Mouse (Mus musculus): ENCODE measurements around the gene Vmn1r180. TPM values are rescaled to one million over a fixed set of nuclear protein-coding genes. Genes with fewer than 3 reads are reported as not detected.
"Not testable (repeated sequence)": the region's sequence is repeated elsewhere in the genome, so short reads cannot be mapped to it uniquely, and the experiment has no call there.

The Vmn1r180 gene
- polyA plus RNA-seq (2012; rRNA removed) = not detected in 2 replicates

- Histone ChIP-seq H3K4me1 (ENCODE audit: control insufficient read depth, insufficient read depth, low read length) (no peaks in the 10 kb centered on the region), H3K4me3 (ENCODE audit: insufficient read depth, low read length) (no peak within 1 kb of the TSS), H3K27ac (ENCODE audit: insufficient read depth, low read length) (no peak within 1 kb of the TSS)
- TF ChIP-seq CTCF (IDR thresholded peaks at IDR 0.05; ENCODE audit: extremely low read depth, insufficient read depth, low read length) (no peak), POLR2A (IDR thresholded peaks at IDR 0.05; ENCODE audit: extremely low read depth, insufficient read depth, low read length) (no peak)
Observed at GRCm38 (mm10) chr7:23950332-23950731, at the start of gene Vmn1r180. Gene Vmn1r180, plus strand, starts transcription at chr7:23950632.

- no peaks in the 10 kb centered on the region for H3K4me1 ChIP-seq (ENCODE audit: control insufficient read depth, insufficient read depth, low read length)
- no peak for TF ChIP-seq CTCF (IDR thresholded peaks at IDR 0.05; ENCODE audit: extremely low read depth, insufficient read depth, low read length)
- TF ChIP-seq POLR2A (IDR thresholded peaks at IDR 0.05; ENCODE audit: extremely low read depth, insufficient read depth, low read length) = no peak
- H3K4me3 ChIP-seq (ENCODE audit: insufficient read depth, low read length) = no peak within 1 kb of the TSS
- H3K27ac ChIP-seq (ENCODE audit: insufficient read depth, low read length) = no peak within 1 kb of the TSS
Observed at GRCm38 (mm10) chr7:23926678-23927077, 23.8 kb upstream of the Vmn1r180 start, which contains the start of gene Vmn1r179. Gene Vmn1r179, plus strand, starts transcription at chr7:23926978.

GRCm38 (mm10) chr7:23968044-23968443 lies 17.6 kb downstream of the Vmn1r180 start:
- H3K4me3 ChIP-seq (ENCODE audit: insufficient read depth, low read length); H3K4me1 ChIP-seq (ENCODE audit: control insufficient read depth, insufficient read depth, low read length); H3K27ac ChIP-seq (ENCODE audit: insufficient read depth, low read length): not testable (repeated sequence)

- H3K4me3 ChIP-seq (ENCODE audit: insufficient read depth, low read length); H3K4me1 ChIP-seq (ENCODE audit: control insufficient read depth, insufficient read depth, low read length); H3K27ac ChIP-seq (ENCODE audit: insufficient read depth, low read length): not testable (repeated sequence)
Observed at GRCm38 (mm10) chr7:23974315-23974714, 23.9 kb downstream of the Vmn1r180 start, which contains the start of gene Vmn1r181. Gene Vmn1r181, plus strand, starts transcription at chr7:23974615.

- Histone ChIP-seq H3K4me1 (ENCODE audit: control insufficient read depth, insufficient read depth, low read length) (no peaks in the 10 kb centered on the region), H3K4me3 (ENCODE audit: insufficient read depth, low read length) (no peak within 1 kb of the TSS), H3K27ac (ENCODE audit: insufficient read depth, low read length) (no peak within 1 kb of the TSS)
- TF ChIP-seq CTCF (IDR thresholded peaks at IDR 0.05; ENCODE audit: extremely low read depth, insufficient read depth, low read length) (no peak), POLR2A (IDR thresholded peaks at IDR 0.05; ENCODE audit: extremely low read depth, insufficient read depth, low read length) (no peak)
Observed at GRCm38 (mm10) chr7:24001391-24001790, 51.0 kb downstream of the Vmn1r180 start, which contains the start of gene V1rd19. Gene V1rd19, plus strand, starts transcription at chr7:24001691.

Other genes starting within 250 kb of the Vmn1r180 start
- gene Vmn1r173, start 249.9 kb upstream of the Vmn1r180 start, polyA plus RNA-seq (2012; rRNA removed) = not detected in 2 replicates
- not detected in 2 replicates for gene Vmn1r174, start 198.4 kb upstream of the Vmn1r180 start, polyA plus RNA-seq (2012; rRNA removed)
- gene Vmn1r175, start 140.0 kb upstream of the Vmn1r180 start, polyA plus RNA-seq (2012; rRNA removed) = not detected in 2 replicates
- gene Vmn1r176, start 113.3 kb upstream of the Vmn1r180 start, polyA plus RNA-seq (2012; rRNA removed) = not detected in 2 replicates
- not detected in 2 replicates for gene Vmn1r177, start 84.2 kb upstream of the Vmn1r180 start, polyA plus RNA-seq (2012; rRNA removed)
- gene Vmn1r178, start 58.6 kb upstream of the Vmn1r180 start, polyA plus RNA-seq (2012; rRNA removed) = not detected in 2 replicates
- gene Vmn1r179, start 23.7 kb upstream of the Vmn1r180 start, polyA plus RNA-seq (2012; rRNA removed) = not detected in 2 replicates
- gene Vmn1r181, start 24.0 kb downstream of the Vmn1r180 start, polyA plus RNA-seq (2012; rRNA removed) = not detected in 2 replicates
- not detected in 2 replicates for gene V1rd19, start 51.1 kb downstream of the Vmn1r180 start, polyA plus RNA-seq (2012; rRNA removed)
- gene Vmn1r183, start 102.6 kb downstream of the Vmn1r180 start, polyA plus RNA-seq (2012; rRNA removed) = not detected in 2 replicates
- 39.0 and 42.0 TPM in 2 replicates for gene Zfp180, start 131.3 kb downstream of the Vmn1r180 start, polyA plus RNA-seq (2012; rRNA removed)
- 9.9 and 10.6 TPM in 2 replicates for gene Zfp112, start 161.7 kb downstream of the Vmn1r180 start, polyA plus RNA-seq (2012; rRNA removed)
- 19.3 and 19.9 TPM in 2 replicates for gene Zfp235, start 183.5 kb downstream of the Vmn1r180 start, polyA plus RNA-seq (2012; rRNA removed)
- 1.6 and 2.0 TPM in 2 replicates for gene Zfp114, start 224.4 kb downstream of the Vmn1r180 start, polyA plus RNA-seq (2012; rRNA removed)